Mouse (Mus musculus) lung, adult 2 months (tissue): ENCODE measurements around the gene Zfp941.

Experiments
- CTCF ChIP-seq: fragments of 200-500 bp; IDR thresholded peaks from 2 replicates; pipeline ENCODE4 v1.5.1; 2011; ENCODE audit warnings: mild to moderate bottlenecking, low read length, control low read depth; ENCODE audit not compliant: insufficient read depth
- POLR2A ChIP-seq: fragments of 200-500 bp; IDR thresholded peaks from 2 replicates; pipeline ENCODE4 v1.6.1; 2011; ENCODE audit warnings: low read depth, mild to moderate bottlenecking, control low read depth, low read length, borderline replicate concordance; ENCODE audit errors: extremely low read depth

GRCm38 (mm10) chr7:140811714-140812113 is 10.3 kb downstream of the Zfp941 start:
- no peak for TF ChIP-seq CTCF
- TF ChIP-seq POLR2A, result no peak
